Mouse (Mus musculus) NIH3T3 (cell line): ENCODE measurements around the gene Ecm1.
A peak's percentile ranks its signal among the peaks of the same experiment; 100 is the strongest.
"Not testable (repeated sequence)": the region's sequence is repeated elsewhere in the genome, so short reads cannot be mapped to it uniquely, and the experiment has no call there.

Experiments
- DNase-seq: peaks from one replicate; pipeline ENCODE4 v3.0.0-alpha.2; 2012; ENCODE audit warnings: low read depth

Ecm1 gene

DNA sequence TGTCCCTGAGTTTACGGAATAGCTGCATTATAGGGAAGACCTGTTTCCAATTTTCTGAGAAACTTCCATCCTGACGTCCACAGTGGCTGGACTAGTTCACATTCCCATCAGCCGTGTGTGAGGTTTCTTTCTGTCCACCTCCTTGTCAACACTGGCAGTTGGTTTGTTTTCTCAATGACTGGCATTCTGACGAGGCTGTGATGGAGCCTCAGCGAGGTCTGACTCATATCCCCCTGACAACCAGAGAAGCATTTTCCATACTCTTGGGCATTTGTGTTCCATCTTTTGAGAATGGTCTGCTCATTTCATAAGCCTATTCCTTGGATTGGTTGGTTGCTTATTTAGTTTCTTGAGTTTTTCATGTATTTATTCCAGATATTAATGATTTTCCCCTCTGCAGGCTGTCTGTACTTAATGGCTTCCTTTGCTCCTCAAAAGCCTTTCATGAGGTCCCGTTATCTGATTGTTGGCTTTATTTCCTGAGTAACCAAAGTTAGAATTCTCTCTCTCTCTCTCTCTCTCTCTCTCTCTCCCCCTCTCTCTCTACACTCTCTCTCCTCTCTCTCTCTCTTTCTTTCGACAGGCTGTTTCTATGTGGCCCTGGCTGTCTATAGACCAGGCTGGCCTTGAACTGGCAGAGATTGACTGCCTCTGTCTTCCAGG, 12.5 kb downstream of the Ecm1 start:
- peak; percentile 90 for DNase-seq

DNA sequence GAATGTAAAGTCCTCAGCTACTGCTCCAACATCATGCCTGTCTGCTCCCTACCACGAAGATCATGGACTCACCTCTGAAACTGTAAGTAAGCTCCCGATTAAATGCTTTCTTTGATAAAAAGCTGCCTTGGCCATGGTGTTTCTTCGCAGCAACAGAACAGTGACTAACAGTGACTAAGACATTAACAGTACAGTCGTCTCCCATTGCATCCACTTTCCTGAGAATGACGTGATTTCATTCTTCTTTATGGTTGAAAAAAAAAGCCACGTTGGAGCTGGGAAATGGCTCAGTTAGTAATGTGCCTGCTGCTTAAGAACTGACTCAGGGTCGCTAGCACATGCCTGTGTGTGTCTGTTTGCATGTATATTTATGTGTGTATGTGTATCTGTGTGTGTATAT, 13.5 kb downstream of the Ecm1 start:
- peak; percentile 78 for DNase-seq

DNA sequence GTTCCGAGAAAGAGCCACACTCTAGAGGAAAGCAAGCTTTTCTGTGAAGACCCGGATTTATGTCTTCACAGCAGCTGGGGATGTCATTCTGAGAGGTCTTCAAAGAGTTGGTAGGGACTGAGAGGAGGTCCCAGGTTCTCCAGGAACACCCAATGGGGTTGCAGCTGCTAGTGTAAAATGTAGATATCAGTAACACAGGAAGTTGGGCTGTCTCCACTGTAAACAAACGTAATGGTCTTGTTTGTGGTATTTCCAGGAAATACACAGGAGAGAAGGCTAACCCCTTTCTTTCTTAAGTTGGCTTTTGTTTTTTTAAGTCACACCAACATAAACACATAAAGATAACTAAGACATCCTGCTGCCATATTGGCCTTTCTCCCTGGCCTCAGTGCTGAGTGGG, 17.0 kb downstream of the Ecm1 start:
- no peak for DNase-seq

DNA sequence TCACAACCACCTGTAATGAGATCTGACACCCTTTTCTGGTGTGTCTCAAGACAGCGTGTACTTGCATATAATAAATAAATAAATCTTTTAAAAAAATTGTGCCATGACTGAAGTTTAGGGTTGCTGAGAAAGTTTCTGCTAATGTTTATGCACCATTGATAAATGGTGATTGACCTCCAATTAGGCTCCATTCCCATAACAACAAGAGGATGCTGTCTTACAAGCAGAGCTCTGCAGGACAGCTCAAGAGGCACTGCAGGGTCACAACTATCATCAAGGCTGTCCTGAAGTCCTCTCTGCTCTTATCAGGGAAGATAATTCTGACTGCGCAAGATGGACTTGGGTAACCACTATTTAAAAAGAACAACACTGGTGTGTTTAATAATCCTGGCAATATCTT, 21.2 kb downstream of the Ecm1 start:
- no peak for DNase-seq

DNA sequence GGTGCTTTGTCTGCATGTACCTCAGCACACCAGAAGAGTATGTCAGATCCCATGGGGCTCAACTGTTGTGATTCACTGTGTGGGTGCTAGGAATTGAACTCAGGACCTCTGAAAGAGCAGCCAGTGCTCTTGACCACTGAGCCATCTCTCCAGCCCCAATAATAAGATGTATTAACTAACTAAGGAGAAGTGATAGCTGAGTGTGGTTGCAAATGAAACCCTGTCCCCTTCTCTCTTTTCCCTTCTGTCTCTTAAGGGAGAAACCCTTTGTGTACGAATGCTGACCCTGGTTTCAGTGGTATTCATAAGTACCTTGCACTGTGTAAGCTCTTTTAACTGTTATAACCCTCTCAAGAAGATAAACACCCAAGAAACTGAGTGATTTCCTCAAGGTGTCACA, 23.3 kb downstream of the Ecm1 start:
- no peak for DNase-seq

DNA sequence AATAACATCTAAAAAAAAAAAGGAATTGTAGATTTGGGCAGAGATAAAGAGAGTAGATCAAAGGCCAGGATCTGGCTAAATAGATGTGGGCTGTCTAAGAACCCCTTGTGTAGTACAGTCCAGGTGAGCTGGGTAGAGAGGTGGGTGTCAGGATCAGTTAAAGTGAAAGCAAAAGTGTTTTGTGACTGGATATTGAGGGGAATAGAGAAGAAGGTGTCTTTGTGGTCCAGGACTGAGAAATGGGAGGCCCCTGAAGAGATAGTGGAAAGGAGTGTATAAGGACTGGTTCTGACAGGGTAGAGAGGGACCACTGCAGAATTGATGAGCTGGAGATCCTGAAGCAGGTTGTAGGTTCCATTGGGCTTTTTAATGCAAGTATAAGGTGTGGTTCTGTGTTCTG, 29.4 kb downstream of the Ecm1 start:
- DNase-seq = no peak

DNA sequence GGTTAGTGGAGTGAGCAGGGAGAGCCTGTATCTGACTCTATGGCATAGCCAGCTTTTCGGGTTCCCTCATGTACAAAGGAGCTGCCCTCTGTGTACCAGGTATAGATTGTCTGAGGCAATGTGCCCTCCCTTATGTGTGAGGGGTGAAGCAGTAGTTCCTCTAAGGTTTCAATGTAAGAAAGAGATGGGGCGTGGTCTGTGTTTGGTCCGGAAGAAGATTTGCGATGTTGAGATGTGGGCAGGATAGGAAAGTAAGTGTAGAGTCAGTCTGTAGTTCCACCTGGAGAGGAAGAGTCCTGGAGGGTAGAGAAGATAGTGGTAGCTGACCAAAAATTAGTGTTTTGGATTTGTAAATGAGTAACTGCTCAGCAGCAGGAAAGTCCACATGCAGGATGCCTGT, 30.3 kb downstream of the Ecm1 start:
- no peak for DNase-seq

DNA sequence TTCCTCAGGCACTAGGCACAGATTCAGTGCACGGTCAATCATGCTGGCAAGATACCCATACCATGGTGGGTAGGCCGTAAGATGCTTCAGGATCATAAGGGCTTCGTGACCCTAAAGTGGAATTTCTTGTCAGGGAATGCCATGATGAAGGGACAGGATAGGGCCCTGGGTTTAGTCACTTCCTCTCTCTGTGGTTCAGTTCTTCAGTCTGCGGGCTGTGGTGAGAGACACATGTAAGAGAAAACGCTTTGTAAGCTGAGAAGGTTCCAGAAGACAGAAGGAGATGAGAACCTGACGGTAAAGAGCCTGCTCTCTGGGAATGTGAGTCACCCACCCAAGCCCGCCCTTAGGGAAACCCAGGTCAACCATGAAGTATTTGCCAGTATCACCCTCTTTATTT, 31.9 kb downstream of the Ecm1 start:
- DNase-seq = no peak

DNA sequence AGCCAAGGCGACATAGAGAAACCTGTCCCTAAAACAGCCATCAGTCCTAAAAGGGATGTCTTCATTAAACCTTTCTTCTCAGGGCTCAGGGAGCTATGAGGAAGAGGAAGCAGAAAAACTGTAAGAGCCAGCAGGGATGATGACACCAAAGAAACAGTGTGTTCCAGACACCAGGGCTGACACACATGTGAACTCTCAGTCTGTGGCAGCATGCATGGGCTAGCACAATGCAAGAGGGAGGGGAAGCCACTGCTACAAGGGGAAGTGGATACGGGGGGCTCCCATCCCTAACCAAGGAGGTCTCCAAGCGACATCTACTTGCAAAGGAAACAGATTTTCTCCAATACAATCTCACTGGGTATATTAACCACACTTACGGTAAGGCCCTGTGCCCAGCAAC, 33.1 kb downstream of the Ecm1 start:
- no peak for DNase-seq

DNA sequence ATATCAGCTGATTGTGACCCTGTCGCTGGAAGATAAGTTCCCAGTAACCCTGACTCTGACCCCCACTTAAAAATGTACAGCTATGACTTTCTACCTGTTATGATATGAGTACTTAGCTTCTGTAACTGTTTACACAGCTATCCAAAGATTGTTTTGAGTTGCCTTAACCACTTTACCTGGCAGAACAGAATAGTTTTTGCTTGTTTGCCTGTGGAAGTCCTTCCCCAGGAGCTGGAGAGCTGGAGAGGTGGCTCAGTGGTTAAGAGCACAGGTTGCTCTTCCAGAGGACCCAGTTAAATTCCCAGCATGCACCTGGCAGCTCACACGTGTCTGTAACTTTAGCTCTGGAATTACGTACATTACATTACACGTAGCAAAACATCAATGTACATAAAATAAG, 34.8 kb downstream of the Ecm1 start:
- no peak for DNase-seq

DNA sequence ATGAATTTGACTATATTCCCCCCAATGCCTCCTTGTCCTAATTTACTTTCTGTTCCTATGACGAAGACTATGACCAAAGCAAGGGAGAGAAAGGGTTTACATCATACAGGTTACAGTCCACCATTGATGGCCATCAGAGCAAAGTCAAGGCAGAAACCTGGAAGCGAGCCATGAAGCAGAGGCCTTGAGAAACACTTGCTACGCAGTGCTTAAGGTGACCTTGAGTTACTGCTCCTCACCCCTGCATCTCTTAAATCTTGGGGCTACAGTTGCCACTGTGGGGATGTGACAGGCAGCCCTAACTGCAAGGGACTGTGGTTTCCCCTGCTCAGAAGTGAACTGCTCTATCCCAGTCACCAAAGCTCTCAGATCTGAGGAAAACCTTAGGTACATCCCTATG, 36.1 kb downstream of the Ecm1 start:
- no peak for DNase-seq

DNA sequence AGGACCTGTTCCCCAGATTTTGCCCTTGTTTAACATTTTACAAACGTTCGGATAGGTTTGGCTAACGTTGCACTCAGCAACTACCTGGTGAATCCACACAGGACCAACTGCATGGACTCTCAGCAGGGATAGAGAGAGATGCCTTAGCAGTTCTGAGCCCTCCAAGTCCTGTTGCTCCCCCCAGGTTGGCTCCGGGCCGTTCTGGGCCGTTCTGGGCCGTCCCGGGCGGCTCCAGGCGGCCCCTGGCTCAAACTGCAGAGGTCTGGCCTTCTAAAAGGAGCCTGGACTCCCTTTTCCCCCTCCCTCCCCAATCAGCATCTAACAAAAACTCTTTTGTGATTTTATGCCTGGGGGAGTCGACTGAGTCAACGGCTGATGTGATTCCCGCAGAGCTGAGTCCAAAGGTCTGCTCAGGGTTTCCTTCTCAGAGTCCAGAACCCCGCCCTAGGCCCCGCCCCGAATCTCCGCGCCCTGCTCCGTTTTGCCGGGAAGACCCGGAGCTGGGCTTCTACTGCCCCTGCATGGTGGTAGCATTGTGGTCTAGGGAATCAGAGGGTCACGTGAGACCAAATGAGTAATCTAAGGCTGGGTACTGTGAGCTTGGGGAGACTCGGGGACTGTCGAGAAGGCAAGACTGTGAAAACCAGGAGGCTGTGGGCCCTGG, 37.4 kb downstream of the Ecm1 start:
- DNase-seq = peak; percentile 96

DNA sequence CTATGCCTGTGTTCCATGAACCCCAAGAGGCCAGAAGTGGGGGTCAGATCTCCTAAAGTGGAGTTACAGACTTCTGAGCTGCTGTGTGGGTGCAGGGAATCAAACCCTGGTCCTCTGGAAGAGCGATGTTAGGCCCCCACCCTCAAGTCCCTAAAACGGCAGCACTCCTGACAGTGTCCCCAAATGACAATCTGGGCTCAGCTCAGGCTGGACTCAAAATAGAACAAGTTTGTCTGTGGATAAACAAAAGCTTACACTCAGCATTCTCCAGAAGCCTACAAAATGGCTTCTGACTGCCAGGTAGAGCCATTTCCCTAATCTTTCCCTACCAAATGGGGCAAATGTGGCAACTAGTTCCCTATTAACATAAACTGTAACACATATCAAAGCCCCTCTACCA, 38.3 kb downstream of the Ecm1 start:
- no peak for DNase-seq

DNA sequence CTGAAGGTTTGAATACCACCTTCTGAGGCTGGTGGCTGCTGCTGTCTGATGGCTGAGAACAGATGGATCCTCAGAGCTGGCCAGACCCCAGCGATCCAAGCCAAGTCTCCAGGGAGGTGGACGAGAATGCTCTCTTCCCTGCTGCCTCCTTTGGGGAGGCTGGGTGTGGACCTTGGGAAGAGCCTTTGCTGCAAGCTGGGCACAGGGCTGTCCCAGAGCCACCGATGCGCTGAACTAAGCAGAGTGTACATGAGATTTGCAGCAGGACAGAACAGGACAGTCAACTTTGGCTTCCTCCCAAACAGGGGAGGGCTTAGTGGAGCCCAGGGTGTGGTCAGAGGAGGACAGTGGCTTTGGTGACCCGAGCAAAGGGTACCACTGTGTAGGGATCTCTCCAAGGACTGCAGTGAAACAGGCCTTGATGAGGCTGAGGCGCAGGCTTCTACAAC, 39.1 kb downstream of the Ecm1 start:
- no peak for DNase-seq

DNA sequence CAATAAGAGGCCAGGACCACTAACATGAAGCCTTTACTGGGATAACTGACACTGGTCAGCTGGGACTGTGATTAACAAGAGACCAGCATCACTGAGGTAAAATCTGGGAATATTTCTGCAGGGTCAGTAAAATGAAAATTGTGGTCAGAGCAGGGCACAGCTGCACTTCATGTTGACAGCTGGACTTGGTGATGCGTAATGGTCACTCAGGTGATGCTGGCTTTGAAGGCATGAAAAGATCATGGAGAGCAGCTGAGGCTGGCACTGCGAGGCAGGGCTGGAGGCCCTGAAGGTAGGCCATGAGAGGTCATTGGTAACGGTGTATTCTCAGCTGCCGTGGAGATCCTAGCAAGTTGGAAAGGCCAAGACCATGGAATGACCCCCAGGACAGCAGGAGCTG, 41.1 kb downstream of the Ecm1 start:
- DNase-seq = no peak

DNA sequence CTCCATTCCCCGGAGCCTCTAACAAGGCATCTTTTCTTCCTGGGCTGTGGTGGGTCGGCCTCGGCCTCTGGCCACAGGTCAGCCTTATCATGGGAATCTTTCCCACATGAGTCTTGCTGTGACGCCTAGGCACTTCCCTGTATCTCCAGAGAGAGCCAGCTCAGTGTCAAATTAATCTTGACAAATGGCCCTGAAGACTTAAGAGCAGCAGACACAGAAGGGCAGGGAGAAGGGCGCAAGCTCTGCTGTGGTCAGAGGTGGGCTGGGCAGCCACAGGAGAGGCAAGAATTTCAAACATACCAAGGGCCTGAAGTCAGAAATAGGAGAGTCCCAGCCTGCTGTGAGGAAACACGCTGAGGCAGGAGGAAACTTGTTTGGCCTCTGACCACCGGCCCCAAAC, 43.0 kb downstream of the Ecm1 start:
- DNase-seq = peak; percentile 87

DNA sequence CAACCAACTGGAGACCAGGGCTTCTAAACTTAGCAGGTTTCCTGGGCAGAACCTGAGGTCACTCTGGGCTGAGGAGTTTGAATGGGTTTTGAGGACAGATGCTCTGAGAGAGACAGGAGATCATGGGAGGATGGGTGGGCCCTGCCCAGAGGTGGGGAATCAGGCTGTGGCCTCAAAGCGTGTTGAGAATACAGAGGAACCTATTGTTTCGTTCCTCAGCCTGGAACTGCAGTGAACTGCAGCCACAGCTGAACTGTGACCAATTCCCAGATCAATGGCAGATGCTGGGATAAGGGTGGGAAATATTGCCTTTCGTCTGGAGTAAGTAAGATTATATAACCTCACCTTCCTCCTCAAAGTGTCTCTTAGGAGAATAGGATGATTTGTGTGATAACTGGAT, 43.6 kb downstream of the Ecm1 start:
- DNase-seq = no peak

DNA sequence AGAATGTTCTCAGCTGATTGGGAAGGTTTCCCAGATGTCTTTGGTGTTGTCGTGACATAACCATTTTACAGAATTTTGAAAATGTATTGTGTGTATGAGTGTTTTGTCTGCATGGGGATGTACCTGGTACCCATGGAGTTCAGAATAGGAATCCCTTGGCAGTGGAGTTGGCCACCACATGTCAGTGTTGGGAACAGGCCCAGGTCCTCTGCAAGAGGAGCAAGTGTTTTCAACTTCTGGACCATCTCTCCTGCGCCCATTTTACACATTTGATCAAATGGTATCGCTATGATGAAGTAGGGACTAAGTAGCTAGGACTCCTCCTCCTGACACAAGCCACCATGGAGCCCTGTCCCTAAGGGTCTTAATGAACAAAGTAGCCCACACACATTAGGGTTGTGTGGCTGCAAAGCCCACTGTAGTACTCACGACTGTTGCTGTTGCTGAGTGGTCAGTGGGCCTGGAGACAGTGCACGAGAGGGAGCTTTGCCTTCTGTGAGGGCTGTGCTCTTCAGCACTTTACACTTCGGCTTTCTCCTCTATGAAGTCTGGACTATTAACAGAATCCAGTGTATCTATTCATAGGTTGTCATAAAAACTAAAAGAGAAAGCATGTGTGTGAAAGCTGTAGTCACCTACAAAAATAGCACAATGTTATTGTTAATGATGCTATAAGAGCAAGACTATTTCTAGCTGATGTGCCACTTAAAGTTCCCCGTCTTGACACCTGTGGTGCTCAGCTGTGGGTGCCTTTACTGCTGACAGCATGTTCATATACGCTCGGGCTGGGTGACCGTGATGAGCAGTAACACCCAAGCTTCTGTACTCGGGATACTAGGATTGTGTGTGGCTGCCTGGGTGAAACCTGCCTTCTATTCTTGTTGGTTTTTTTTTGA, 44.3 kb downstream of the Ecm1 start:
- DNase-seq = no peak

DNA sequence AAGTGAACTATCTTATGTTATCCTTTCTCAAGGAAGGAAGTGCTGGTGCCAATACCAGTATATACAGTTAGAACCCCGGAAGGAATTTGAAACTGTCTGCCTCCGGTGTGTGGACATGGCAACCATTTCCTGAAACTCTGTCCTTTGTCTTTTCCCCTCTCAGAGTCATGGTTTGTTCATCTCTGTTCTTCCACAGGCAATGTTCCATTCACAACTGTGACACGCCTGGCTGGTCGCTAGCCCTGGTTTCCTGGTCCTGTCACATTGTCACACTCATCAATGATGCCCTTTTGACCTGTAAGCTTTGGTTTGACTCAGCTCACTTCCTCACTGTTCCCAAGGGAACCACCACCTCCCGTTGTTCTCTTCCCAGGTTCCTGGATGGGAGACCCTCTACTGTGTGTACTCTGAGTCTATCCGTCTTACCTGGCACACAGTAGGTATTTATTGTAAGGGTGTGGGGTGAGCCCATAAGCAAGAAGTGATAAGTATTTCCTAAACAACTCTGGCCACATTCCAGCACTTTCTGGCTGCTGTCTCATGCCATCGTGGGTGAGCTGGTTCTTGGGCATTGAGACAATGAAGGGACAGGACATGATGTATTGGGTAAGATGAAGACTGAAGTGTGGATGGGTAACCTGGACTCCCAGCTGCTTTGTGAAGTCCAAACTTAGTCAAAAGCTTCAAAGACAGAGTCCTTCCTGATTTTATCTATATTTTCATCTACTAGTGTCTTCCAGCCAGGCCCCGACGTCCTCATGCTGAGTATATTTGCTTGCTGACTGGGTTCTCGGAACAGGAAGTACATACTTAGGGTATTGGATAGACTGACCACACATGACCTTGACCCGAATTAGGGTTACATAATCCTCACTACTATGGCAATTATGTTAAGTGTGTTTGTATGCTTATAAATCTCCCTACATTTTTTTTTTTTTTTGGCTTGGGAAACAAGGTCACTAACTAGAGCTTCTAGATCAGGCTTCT, 45.3 kb downstream of the Ecm1 start:
- DNase-seq = no peak

DNA sequence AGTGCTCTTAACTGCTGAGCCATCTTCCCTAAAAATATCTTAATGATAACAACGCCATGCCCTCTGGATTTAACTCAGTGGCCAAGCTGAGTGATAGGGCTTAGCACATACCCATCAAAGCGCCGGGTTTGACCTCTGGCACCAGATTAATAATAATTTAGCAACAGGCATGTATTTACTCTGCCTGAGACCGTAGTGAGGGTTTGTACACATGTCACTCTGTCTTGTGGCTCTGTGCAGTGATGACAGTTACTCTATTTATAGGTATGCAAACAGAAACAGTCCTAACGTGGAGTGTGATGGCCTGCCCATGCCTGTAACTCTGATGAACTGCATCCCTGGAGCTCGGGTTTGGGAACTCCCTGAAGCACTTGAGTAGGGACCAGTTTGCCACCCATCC, 46.7 kb downstream of the Ecm1 start:
- DNase-seq = no peak

DNA sequence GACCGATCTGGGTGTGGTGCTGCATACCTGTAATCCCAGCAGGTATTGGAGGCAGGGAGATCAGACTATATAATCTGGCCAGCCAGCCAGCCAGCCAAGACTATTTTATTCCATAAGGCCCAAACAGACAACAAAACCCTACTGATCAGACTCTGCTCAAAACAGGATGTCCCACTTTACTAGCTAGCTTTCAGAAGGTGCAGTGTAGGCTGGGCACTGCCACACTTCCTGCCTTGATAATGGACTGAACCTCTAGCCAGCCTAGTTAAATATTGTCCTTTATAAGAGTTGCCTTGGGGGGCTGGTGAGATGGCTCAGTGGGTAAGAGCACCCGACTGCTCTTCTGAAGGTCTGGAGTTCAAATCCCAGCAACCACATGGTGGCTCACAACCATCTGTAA, 48.8 kb downstream of the Ecm1 start:
- not testable (repeated sequence) for DNase-seq

DNA sequence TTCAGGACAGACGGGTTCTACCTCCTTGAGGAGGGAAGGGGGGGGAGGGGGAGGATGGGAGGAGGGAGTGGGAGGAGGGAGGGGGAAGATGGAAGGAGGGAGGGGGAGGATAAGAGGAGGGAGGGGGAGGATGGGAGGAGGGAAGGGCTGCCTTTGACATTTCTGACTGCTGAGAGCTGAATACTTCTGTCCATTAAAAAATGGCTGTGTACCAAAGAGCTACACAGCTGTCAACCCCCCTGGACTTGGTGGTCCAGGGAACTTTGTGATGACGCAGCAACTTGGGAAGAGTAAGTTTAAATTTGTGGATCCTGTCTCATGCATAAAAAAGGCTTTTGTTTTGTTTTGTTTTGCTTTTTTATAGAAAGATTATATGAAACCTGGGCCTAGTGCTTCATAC, 49.4 kb downstream of the Ecm1 start:
- no peak for DNase-seq
